Mouse (Mus musculus): Measurements from ENCODE around the gene Ccl11. TPM values are rescaled to one million over a fixed set of nuclear protein-coding genes. Genes with fewer than 3 reads are reported as not detected.

Ccl11 gene
- total RNA-seq, 2 experiments from 2014 or later: 0.57 to 1.1 TPM

Other genes starting within 250 kb of the Ccl11 start
- gene 5530401A14Rik, start 197.2 kb upstream of the Ccl11 start, total RNA-seq (2021): under 1 TPM in 1 of 2 experiments, not detected in 1; 0.07 TPM
- not detected for gene Asic2, start 89.4 kb upstream of the Ccl11 start, total RNA-seq (2021)
- 1 to 10 TPM; 1.2 to 1.8 TPM for gene Ccl2, start 22.3 kb upstream of the Ccl11 start, total RNA-seq (2021)
- not detected for gene Gm17268, start 19.3 kb upstream of the Ccl11 start, total RNA-seq (2021)
- gene Ccl7, start 12.1 kb upstream of the Ccl11 start, total RNA-seq (2021): 1 to 10 TPM in 1 of 2 experiments, under 1 TPM in 1; 0.34 to 1.0 TPM
- gene Ccl12, start 44.0 kb downstream of the Ccl11 start, total RNA-seq (2021): 1 to 10 TPM in 1 of 2 experiments, not detected in 1; 1.1 TPM
- not detected for gene Ccl8, start 57.4 kb downstream of the Ccl11 start, total RNA-seq (2021)
- gene Ccl1, start 247.9 kb downstream of the Ccl11 start, total RNA-seq (2021): not detected

Data from heart, postnatal 10 days (tissue).